Mouse (Mus musculus) c-Kit-positive CD71-positive TER-119-positive erythroid progenitor cells, embryonic 14.5 days (primary cell): ENCODE measurements around the gene Cacna1c.
A peak's percentile ranks its signal among the peaks of the same experiment; 100 is the strongest.

ENCODE experiments used
- DNase-seq: peaks from one replicate; pipeline ENCODE4 v3.0.0-alpha.2; 2013; ENCODE audit warnings: low spot score

Gene Cacna1c

GRCm38 (mm10) chr6:119008638-119009166 is 187.5 kb downstream of the Cacna1c start:
- DNase-seq: no peak

- DNase-seq: no peak
These were observed 191.6 kb downstream of the Cacna1c start for GRCm38 (mm10) chr6:119004596-119004995.

- DNase-seq: no peak
These were observed 194.8 kb downstream of the Cacna1c start for GRCm38 (mm10) chr6:119001442-119001841.

- no peak for DNase-seq
These were observed 196.0 kb downstream of the Cacna1c start for GRCm38 (mm10) chr6:119000255-119000654.

- no peak for DNase-seq
These were observed 196.8 kb downstream of the Cacna1c start for GRCm38 (mm10) chr6:118999329-118999875.

GRCm38 (mm10) chr6:118997397-118997796 is 198.8 kb downstream of the Cacna1c start:
- DNase-seq: peak; percentile 19

- DNase-seq: no peak
These were observed 201.8 kb downstream of the Cacna1c start for GRCm38 (mm10) chr6:118994272-118995061.

GRCm38 (mm10) chr6:118992391-118992790 is 203.8 kb downstream of the Cacna1c start:
- no peak for DNase-seq

GRCm38 (mm10) chr6:118989999-118990776 is 206.0 kb downstream of the Cacna1c start:
- no peak for DNase-seq

- DNase-seq: no peak
These were observed 211.9 kb downstream of the Cacna1c start for GRCm38 (mm10) chr6:118984181-118984901.

GRCm38 (mm10) chr6:118983471-118984040 is 212.7 kb downstream of the Cacna1c start:
- no peak for DNase-seq

- DNase-seq: no peak
These were observed 216.0 kb downstream of the Cacna1c start for GRCm38 (mm10) chr6:118980265-118980664.

- DNase-seq: no peak
These were observed 218.6 kb downstream of the Cacna1c start for GRCm38 (mm10) chr6:118977443-118978271.

GRCm38 (mm10) chr6:118976617-118977016 is 219.6 kb downstream of the Cacna1c start:
- no peak for DNase-seq

- DNase-seq: no peak
These were observed 224.2 kb downstream of the Cacna1c start for GRCm38 (mm10) chr6:118971844-118972531.

GRCm38 (mm10) chr6:118968776-118969175 is 227.4 kb downstream of the Cacna1c start:
- DNase-seq: no peak

GRCm38 (mm10) chr6:118966904-118967303 is 229.3 kb downstream of the Cacna1c start:
- DNase-seq: no peak

- DNase-seq: no peak
These were observed 230.6 kb downstream of the Cacna1c start for GRCm38 (mm10) chr6:118965577-118965976.

- no peak for DNase-seq
These were observed 232.4 kb downstream of the Cacna1c start for GRCm38 (mm10) chr6:118963806-118964205.

- DNase-seq: no peak
These were observed 232.9 kb downstream of the Cacna1c start for GRCm38 (mm10) chr6:118963283-118963682.
